Mouse (Mus musculus) erythroblast, embryonic 14.5 days (primary cell): ENCODE data around the gene Negr1. TPM values are rescaled to one million over a fixed set of nuclear protein-coding genes. Genes with fewer than 3 reads are reported as not detected.

Experiments
- H3K27me3 ChIP-seq: 2 replicates; pipeline ENCODE4 v1.6.1; 2012; ENCODE audit warnings: inconsistent platforms; ENCODE audit not compliant: control insufficient read depth
- H3K36me3 ChIP-seq: 2 replicates; pipeline ENCODE4 v1.6.1; 2012; ENCODE audit warnings: mild to moderate bottlenecking, inconsistent platforms; ENCODE audit not compliant: control insufficient read depth
- H3K4me1 ChIP-seq: 2 replicates; pipeline ENCODE4 v1.6.1; 2012; ENCODE audit warnings: inconsistent platforms; ENCODE audit not compliant: control insufficient read depth
- H3K4me3 ChIP-seq: replicated peaks from 2 replicates; pipeline ENCODE3; 2012; ENCODE audit warnings: moderate library complexity, mild to moderate bottlenecking, inconsistent platforms
- H3K9me3 ChIP-seq: 2 replicates; pipeline ENCODE4 v1.6.1; 2012; ENCODE audit warnings: low read length, inconsistent platforms, mixed read lengths; ENCODE audit not compliant: control insufficient read depth
- GATA1 ChIP-seq: IDR thresholded peaks from 2 replicates; pipeline ENCODE4 v1.6.1; 2012; ENCODE audit warnings: low read length, inconsistent platforms, mixed read lengths
- TAL1 ChIP-seq: IDR thresholded peaks from 3 replicates; pipeline ENCODE4 v1.6.1; 2012; ENCODE audit warnings: low read length, inconsistent platforms, mixed read lengths
- polyA plus RNA-seq: library from polyadenylated mRNA; stranded (reverse); fragments of >175 nt; gene quantifications from 2 replicates; pipeline ENCODE4 v1.2.3, GENCODE M21; 2012

Negr1 gene
- polyA plus RNA-seq, 1 experiment = 0.02 TPM

GRCm38 (mm10) chr3:157272379-157272778 lies 710.8 kb downstream of the Negr1 start:
- Histone ChIP-seq H3K36me3 (no peaks in the 10 kb centered on the region), H3K4me3 (no peak overlapping the region), H3K27me3 (no peaks in the 10 kb centered on the region), H3K4me1 (no peaks in the 10 kb centered on the region), H3K9me3 (no peaks in the 10 kb centered on the region)
- TF ChIP-seq TAL1 (no peak), GATA1 (no peak)

- Histone ChIP-seq H3K4me3 (no peak overlapping the region), H3K27me3 (no peaks in the 10 kb centered on the region), H3K4me1 (no peaks in the 10 kb centered on the region), H3K9me3 (no peaks in the 10 kb centered on the region), H3K36me3 (no peaks in the 10 kb centered on the region)
- TF ChIP-seq TAL1 (no peak), GATA1 (no peak)
These were observed 712.5 kb downstream of the Negr1 start for GRCm38 (mm10) chr3:157274143-157274542.

- no peaks in the 10 kb centered on the region for H3K4me1 ChIP-seq
- no peaks in the 10 kb centered on the region for H3K9me3 ChIP-seq
- no peaks in the 10 kb centered on the region for H3K27me3 ChIP-seq
- no peak overlapping the region for H3K4me3 ChIP-seq
- TF ChIP-seq TAL1 = no peak
- no peak for TF ChIP-seq GATA1
- no peaks in the 10 kb centered on the region for H3K36me3 ChIP-seq
These were observed 718.1 kb downstream of the Negr1 start for GRCm38 (mm10) chr3:157279717-157280116.

- Histone ChIP-seq H3K27me3 (no peaks in the 10 kb centered on the region), H3K36me3 (no peaks in the 10 kb centered on the region), H3K9me3 (no peaks in the 10 kb centered on the region), H3K4me3 (no peak overlapping the region), H3K4me1 (no peaks in the 10 kb centered on the region)
- TF ChIP-seq GATA1 = no peak
- TF ChIP-seq TAL1 = no peak
These were observed 719.7 kb downstream of the Negr1 start for GRCm38 (mm10) chr3:157281259-157281658.

- H3K36me3 ChIP-seq = no peaks in the 10 kb centered on the region
- TF ChIP-seq GATA1 (no peak), TAL1 (no peak)
- peaks cover 4% of the 10 kb centered on the region for H3K9me3 ChIP-seq
- no peaks in the 10 kb centered on the region for H3K27me3 ChIP-seq
- H3K4me3 ChIP-seq = no peak overlapping the region
- H3K4me1 ChIP-seq = no peaks in the 10 kb centered on the region
These were observed 729.7 kb downstream of the Negr1 start for GRCm38 (mm10) chr3:157291286-157291685.

GRCm38 (mm10) chr3:157297216-157297615 lies 735.6 kb downstream of the Negr1 start:
- H3K4me3 ChIP-seq = no peak overlapping the region
- H3K9me3 ChIP-seq = peaks cover 4% of the 10 kb centered on the region
- no peaks in the 10 kb centered on the region for H3K27me3 ChIP-seq
- no peaks in the 10 kb centered on the region for H3K4me1 ChIP-seq
- no peak for TF ChIP-seq GATA1
- no peak for TF ChIP-seq TAL1
- H3K36me3 ChIP-seq = no peaks in the 10 kb centered on the region

- no peak for TF ChIP-seq TAL1
- no peak for TF ChIP-seq GATA1
- Histone ChIP-seq H3K4me1 (no peaks in the 10 kb centered on the region), H3K36me3 (no peaks in the 10 kb centered on the region), H3K9me3 (no peaks in the 10 kb centered on the region), H3K27me3 (no peaks in the 10 kb centered on the region), H3K4me3 (no peak overlapping the region)
These were observed 742.0 kb downstream of the Negr1 start for GRCm38 (mm10) chr3:157303430-157304116.

GRCm38 (mm10) chr3:157321081-157321573 lies 759.5 kb downstream of the Negr1 start:
- no peaks in the 10 kb centered on the region for H3K9me3 ChIP-seq
- no peaks in the 10 kb centered on the region for H3K36me3 ChIP-seq
- H3K4me1 ChIP-seq = no peaks in the 10 kb centered on the region
- no peak overlapping the region for H3K4me3 ChIP-seq
- no peak for TF ChIP-seq GATA1
- TF ChIP-seq TAL1 = no peak
- H3K27me3 ChIP-seq = no peaks in the 10 kb centered on the region

GRCm38 (mm10) chr3:157321834-157322233 lies 760.2 kb downstream of the Negr1 start:
- TF ChIP-seq GATA1 (no peak), TAL1 (no peak)
- H3K36me3 ChIP-seq = no peaks in the 10 kb centered on the region
- H3K27me3 ChIP-seq = no peaks in the 10 kb centered on the region
- 0 out of 2 replicates have a peak, but pooled peaks cover under 1% of the 10 kb centered on the region for H3K9me3 ChIP-seq
- H3K4me3 ChIP-seq = no peak overlapping the region
- no peaks in the 10 kb centered on the region for H3K4me1 ChIP-seq
